In genomic region chr6:82750063-82750462, GRCm38 (mm10) we compare ENCODE assay signal across 1 mouse cellular context.
TF ChIP-seq lines count a peak whose summit lies in the region.

No protein-coding gene starts in this region.

TF ChIP-seq in MEL, 35 proteins besides CTCF, POLR2A, EP300 and RAD21:
- TF ChIP-seq ETS1 (IDR thresholded peaks at IDR 0.05; ENCODE audit: low read depth, low read length) (no peak), ZNF384 (IDR thresholded peaks at IDR 0.05; ENCODE audit: low read depth, low read length) (peak; percentile 73), SMC3 (IDR thresholded peaks at IDR 0.05; ENCODE audit: low read depth, low read length) (peak; percentile 26), MAFK (IDR thresholded peaks at IDR 0.05; ENCODE audit: borderline replicate concordance, low read depth, low read length) (no peak), UBTF (IDR thresholded peaks at IDR 0.05; ENCODE audit: borderline replicate concordance, insufficient read depth, low read depth, low read length) (no peak), POLR2AphosphoS2 (IDR thresholded peaks at IDR 0.05; ENCODE audit: low read length) (no peak), MYC (IDR thresholded peaks at IDR 0.05; ENCODE audit: low read depth, low read length) (no peak)
